Mouse (Mus musculus) bone marrow, adult 2 months (tissue): Measurements from ENCODE around the gene Trim29.

ENCODE experiments used
- CTCF ChIP-seq: fragments of 200-500 bp; IDR thresholded peaks from 2 replicates; pipeline ENCODE4 v1.5.1; 2011; ENCODE audit warnings: low read length, control low read depth; ENCODE audit not compliant: control insufficient read depth, insufficient read depth
- POLR2A ChIP-seq: fragments of 200-500 bp; IDR thresholded peaks from 2 replicates; pipeline ENCODE4 v1.6.1; 2011; ENCODE audit warnings: low read depth, mild to moderate bottlenecking, control low read depth, low read length, borderline replicate concordance; ENCODE audit not compliant: control insufficient read depth

GRCm38 (mm10) chr9:43309087-43309872 is 1.4 kb upstream of the Trim29 start:
- TF ChIP-seq CTCF (no peak), POLR2A (no peak)
